Mouse (Mus musculus) myocyte (in vitro differentiated cells): Measurements from ENCODE around the gene Os9.
"Not testable (repeated sequence)": the region's sequence is repeated elsewhere in the genome, so short reads cannot be mapped to it uniquely, and the experiment has no call there.

ENCODE experiments used
- E2F4 ChIP-seq: IDR thresholded peaks from one replicate; pipeline ENCODE4 v1.6.1; 2011; ENCODE audit warnings: mild to moderate bottlenecking, control low read depth, moderate library complexity; ENCODE audit not compliant: insufficient read depth
- MAX ChIP-seq: IDR thresholded peaks from one replicate; pipeline ENCODE4 v1.6.1; 2011; ENCODE audit warnings: low read depth, mild to moderate bottlenecking, control low read depth
- MYOD1 ChIP-seq, 3 experiments: IDR thresholded peaks; one replicate each; pipeline ENCODE4 v1.6.1; 2011; ENCODE audit warnings: control low read depth in 2 of 3, low read depth in 2 of 3, mild to moderate bottlenecking in 2 of 3, moderate library complexity in 1 of 3; ENCODE audit not compliant: insufficient read length in 2 of 3, control insufficient read depth in 1 of 3
- MYOG ChIP-seq, 3 experiments: IDR thresholded peaks; one replicate each; pipeline ENCODE4 v1.6.1; 2011; ENCODE audit warnings: control low read depth in 2 of 3, low read depth in 2 of 3, mild to moderate bottlenecking in 2 of 3; ENCODE audit not compliant: insufficient read length in 2 of 3, control insufficient read depth in 1 of 3, insufficient read depth in 1 of 3
- POLR2A ChIP-seq: IDR thresholded peaks from one replicate; pipeline ENCODE4 v1.6.1; 2011; ENCODE audit warnings: low read depth, mild to moderate bottlenecking, control low read depth, moderate library complexity; ENCODE audit not compliant: insufficient read length
- POLR2AphosphoS2 ChIP-seq: IDR thresholded peaks from one replicate; pipeline ENCODE4 v1.6.1; 2011; ENCODE audit warnings: low read depth, control low read depth; ENCODE audit not compliant: insufficient read length
- REST ChIP-seq: IDR thresholded peaks from one replicate; pipeline ENCODE4 v1.6.1; 2011; ENCODE audit warnings: mild to moderate bottlenecking, control low read depth, moderate library complexity; ENCODE audit not compliant: insufficient read depth, insufficient read length
- SRF ChIP-seq: IDR thresholded peaks from one replicate; pipeline ENCODE4 v1.6.1; 2011; ENCODE audit warnings: low read depth; ENCODE audit not compliant: control insufficient read depth, insufficient read length
- TCF12 ChIP-seq: IDR thresholded peaks from one replicate; pipeline ENCODE4 v1.6.1; 2011; ENCODE audit warnings: mild to moderate bottlenecking, control low read depth; ENCODE audit not compliant: poor library complexity, insufficient read depth, severe bottlenecking
- TCF3 ChIP-seq: IDR thresholded peaks from one replicate; pipeline ENCODE4 v1.6.1; 2011; ENCODE audit warnings: low read depth, control low read depth; ENCODE audit not compliant: insufficient read length
- USF1 ChIP-seq: IDR thresholded peaks from one replicate; pipeline ENCODE4 v1.6.1; 2011; ENCODE audit warnings: low read depth, mild to moderate bottlenecking, control low read depth, moderate library complexity

- TF ChIP-seq MAX; MYOD1 (IDR thresholded peaks at IDR 0.05; ENCODE audit: control insufficient read depth in 1 of 3, insufficient read length in 2 of 3, low read depth in 2 of 3); E2F4; USF1; POLR2A; TCF12; POLR2AphosphoS2; TCF3; MYOG (IDR thresholded peaks at IDR 0.05; ENCODE audit: control insufficient read depth in 1 of 3, insufficient read depth in 1 of 3, insufficient read length in 2 of 3, low read depth in 2 of 3); SRF; REST: not testable (repeated sequence)
Measured at GRCm38 (mm10) chr10:127134394-127135035, 13.6 kb upstream of the Os9 start.
